Mouse (Mus musculus) hindbrain, embryonic 15.5 days (tissue): ENCODE results near the gene Acacb. TPM values are rescaled to one million over a fixed set of nuclear protein-coding genes. Genes with fewer than 3 reads are reported as not detected.
A peak's percentile ranks its signal among the peaks of the same experiment; 100 is the strongest.

Source experiments
- ATAC-seq: fragments of 200-750 bp; cut with Nextera tagmentation; 2 replicates; pipeline ENCODE4 v1.8.0; 2017; ENCODE audit warnings: low read depth, moderate number of reproducible peaks, moderate TSS enrichment; ENCODE audit not compliant: low FRiP score
- H3K27ac ChIP-seq: fragments of 300-500 bp; sonication (generic); replicated peaks from 2 replicates; pipeline ENCODE4 v1.5.1; 2015; ENCODE audit warnings: mild to moderate bottlenecking, inconsistent platforms
- H3K27me3 ChIP-seq: fragments of 300-500 bp; sonication (generic); 2 replicates; pipeline ENCODE4 v1.6.1; 2015; ENCODE audit warnings: control low read depth, inconsistent platforms
- H3K36me3 ChIP-seq: fragments of 300-500 bp; sonication (generic); 2 replicates; pipeline ENCODE4 v1.6.1; 2015; ENCODE audit warnings: control low read depth, inconsistent platforms
- H3K4me1 ChIP-seq: fragments of 300-500 bp; sonication (generic); replicated peaks from 2 replicates; pipeline ENCODE4 v1.6.1; 2015; ENCODE audit warnings: control low read depth, inconsistent platforms
- H3K4me2 ChIP-seq: fragments of 300-500 bp; sonication (generic); 2 replicates; pipeline ENCODE4 v1.6.1; 2015; ENCODE audit warnings: moderate library complexity, mild to moderate bottlenecking, inconsistent platforms
- H3K4me3 ChIP-seq: fragments of 300-500 bp; sonication (generic); 2 replicates; pipeline ENCODE4 v1.5.1; 2015; ENCODE audit warnings: mild to moderate bottlenecking, inconsistent platforms
- H3K9ac ChIP-seq: fragments of 300-500 bp; sonication (generic); 2 replicates; pipeline ENCODE4 v1.6.1; 2015; ENCODE audit warnings: inconsistent platforms
- H3K9me3 ChIP-seq: fragments of 300-500 bp; sonication (generic); 2 replicates; pipeline ENCODE4 v1.6.1; 2016; ENCODE audit warnings: control low read depth, inconsistent platforms
- WGBS: fragments of 180-500 bp; shearing (Covaris S2); methylation state at CpG from one replicate; pipeline ENCODE4 v1.1.7; 2015; 5-methylcytosine and 5-hydroxymethylcytosine counted together
- polyA plus RNA-seq: library from polyadenylated mRNA; unstranded; fragments of >200 nt; fragmentation: Nextera tagmentation; extraction: Ambion mirVana; gene quantifications from 2 replicates; pipeline ENCODE4 v1.2.1, GENCODE M21; 2015

Gene Acacb
- polyA plus RNA-seq, 1 experiment from 2014 or later: 4.4 TPM

DNA sequence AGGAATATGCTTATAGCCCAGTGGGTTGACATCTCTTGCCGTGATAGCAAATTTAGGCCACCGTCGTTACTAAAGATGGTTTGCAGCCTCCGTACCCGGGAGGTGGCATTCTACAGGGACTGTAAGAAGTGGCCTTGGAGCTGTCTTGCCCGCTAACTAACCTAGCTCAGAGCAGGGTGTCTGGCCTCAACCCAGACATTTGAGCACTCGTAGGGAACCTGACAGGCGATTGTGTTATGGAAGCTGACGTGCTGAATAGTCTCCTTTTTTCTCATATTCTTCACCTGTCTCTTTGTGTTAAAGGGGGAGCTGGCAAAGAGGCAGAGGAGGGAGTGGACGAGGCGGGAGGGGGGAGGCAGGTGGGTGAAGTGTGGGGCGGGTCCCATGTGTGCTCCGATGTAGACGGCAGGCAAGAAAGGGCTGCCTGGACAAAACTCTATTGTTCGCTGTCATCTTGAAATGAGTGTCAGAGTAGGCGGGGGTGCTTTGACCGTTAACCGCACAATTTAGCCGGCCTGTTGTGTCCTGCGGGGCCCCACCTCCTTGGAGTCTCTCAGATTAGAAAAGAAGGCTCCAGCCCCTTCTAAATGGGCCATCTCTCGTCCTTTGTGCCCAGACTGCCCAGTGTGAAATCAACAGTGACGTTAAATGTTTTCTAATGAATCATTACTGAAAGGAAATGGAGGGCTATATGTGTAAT lies 153.0 kb downstream of the Acacb start:
- Histone ChIP-seq H3K27me3 (peaks cover 32% of the 10 kb centered on the region), H3K9ac (no peak overlapping the region), H3K27ac (no peak overlapping the region; the same call in 1 of the 2 replicates)

DNA sequence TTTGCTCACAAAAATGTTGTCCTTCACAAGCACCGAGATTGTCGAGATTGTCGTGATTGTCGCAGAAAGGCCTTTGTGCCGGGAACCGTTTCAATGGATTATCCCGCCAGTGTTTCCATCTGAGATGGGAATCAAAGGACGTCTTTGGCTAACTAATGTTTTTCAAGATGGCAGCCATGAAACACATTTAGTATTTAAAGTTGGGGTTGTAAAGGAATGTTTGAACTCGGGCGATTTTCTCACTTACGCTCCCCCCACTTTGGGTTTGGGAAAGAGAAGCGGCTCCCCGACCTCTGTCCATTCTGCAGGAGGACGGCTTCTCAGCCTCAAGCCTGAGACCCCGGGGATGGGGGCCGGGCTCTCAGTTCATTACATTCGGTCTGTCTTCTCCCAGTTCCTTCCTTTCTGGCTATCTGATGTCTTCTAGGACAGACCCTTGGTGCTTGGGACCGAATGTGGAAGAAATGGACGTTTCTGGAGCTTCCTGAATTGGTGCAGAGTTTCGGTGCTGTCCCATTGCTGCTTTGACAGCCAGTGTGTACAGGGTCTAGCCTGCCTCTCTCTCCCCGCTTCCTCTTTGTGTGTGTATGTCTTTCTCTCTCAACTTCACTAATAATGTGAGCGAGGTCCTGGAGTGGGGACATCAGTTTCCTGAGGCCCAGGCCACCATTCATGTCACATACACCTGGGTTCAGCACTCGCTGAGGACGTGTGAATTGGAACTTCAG lies 153.7 kb downstream of the Acacb start:
- H3K36me3 ChIP-seq: no peaks in the 10 kb centered on the region
- H3K4me1 ChIP-seq: peaks cover 29% of the 10 kb centered on the region
- H3K9me3 ChIP-seq: no peaks in the 10 kb centered on the region
- H3K27ac ChIP-seq: no peak overlapping the region
- no peak for ATAC-seq
- H3K27me3 ChIP-seq: peaks cover 32% of the 10 kb centered on the region
- no peak overlapping the region for H3K4me3 ChIP-seq
- WGBS: 42% methylated on average over 24 of the region's 24 CpGs
- 0 out of 2 replicates have a peak overlapping the region, but pooled peaks have one; percentile 10 for H3K4me2 ChIP-seq
- no peak overlapping the region for H3K9ac ChIP-seq

More for the DNA sequence above, 153.0 kb downstream of the Acacb start:
- H3K9me3 ChIP-seq: no peaks in the 10 kb centered on the region
- H3K36me3 ChIP-seq: no peaks in the 10 kb centered on the region
- no peak overlapping the region for H3K4me3 ChIP-seq
- 0 out of 2 replicates have a peak overlapping the region, but pooled peaks have one; percentile 10 for H3K4me2 ChIP-seq
- peak; percentile 54 for ATAC-seq
- peaks cover 29% of the 10 kb centered on the region for H3K4me1 ChIP-seq
- 17% methylated on average over 22 of the region's 22 CpGs for WGBS

Other genes with a start within 250 kb of the Acacb start
- 175 and 182 TPM in 2 replicates for gene Coro1c, start 237.8 kb upstream of the Acacb start, polyA plus RNA-seq
- gene Ssh1, start 152.6 kb upstream of the Acacb start, polyA plus RNA-seq: 12.4 and 12.8 TPM in 2 replicates
- 0.09 TPM in 1 of 2 replicates, not detected in the other for gene Dao, start 142.8 kb upstream of the Acacb start, polyA plus RNA-seq
- gene Usp30, start 81.1 kb upstream of the Acacb start, polyA plus RNA-seq: 17.0 and 18.5 TPM in 2 replicates
- gene Svop, start 55.0 kb upstream of the Acacb start, polyA plus RNA-seq: 85.9 and 93.9 TPM in 2 replicates
- gene Alkbh2, start 18.3 kb upstream of the Acacb start, polyA plus RNA-seq: 6.4 and 7.4 TPM in 2 replicates
- gene Ung, start 16.1 kb upstream of the Acacb start, polyA plus RNA-seq: 12.8 and 13.5 TPM in 2 replicates
- gene Foxn4, start 127.3 kb downstream of the Acacb start, polyA plus RNA-seq: 0.12 and 0.73 TPM in 2 replicates
- 0.60 and 0.64 TPM in 2 replicates for gene Myo1h, start 142.6 kb downstream of the Acacb start, polyA plus RNA-seq
- 62.2 and 63.9 TPM in 2 replicates for gene Kctd10, start 234.0 kb downstream of the Acacb start, polyA plus RNA-seq
- gene Ube3b, start 234.1 kb downstream of the Acacb start, polyA plus RNA-seq: 39.6 and 41.3 TPM in 2 replicates